Mouse (Mus musculus) limb, embryonic 11.5 days (tissue): ENCODE results near the gene Jak3. TPM values are rescaled to one million over a fixed set of nuclear protein-coding genes. Genes with fewer than 3 reads are reported as not detected.
A peak's percentile ranks its signal among the peaks of the same experiment; 100 is the strongest.

ENCODE experiments used
- ATAC-seq: fragments of 200-750 bp; cut with Nextera tagmentation; 2 replicates; pipeline ENCODE4 v1.8.0; 2017; ENCODE audit warnings: low read depth; ENCODE audit not compliant: insufficient number of reproducible peaks, low FRiP score, low TSS enrichment
- DNase-seq: peaks from one replicate; pipeline ENCODE4 v3.0.0-alpha.2; 2015; ENCODE audit warnings: low spot score
- H3K27ac ChIP-seq: fragments of 300-500 bp; sonication (generic); replicated peaks from 2 replicates; pipeline ENCODE4 v1.5.1; 2014; ENCODE audit warnings: low read depth, mild to moderate bottlenecking, low read length
- H3K27me3 ChIP-seq: fragments of 300-500 bp; sonication (generic); 2 replicates; pipeline ENCODE4 v1.6.1; 2014; ENCODE audit warnings: mild to moderate bottlenecking, low read length, mixed read lengths; ENCODE audit not compliant: control insufficient read depth, insufficient read depth
- H3K36me3 ChIP-seq: fragments of 300-500 bp; sonication (generic); 2 replicates; pipeline ENCODE4 v1.6.1; 2014; ENCODE audit warnings: mild to moderate bottlenecking, low read length, moderate library complexity, mixed read lengths; ENCODE audit not compliant: control insufficient read depth, insufficient read depth
- H3K4me1 ChIP-seq: fragments of 300-500 bp; sonication (generic); 2 replicates; pipeline ENCODE4 v1.6.1; 2014; ENCODE audit warnings: low read length, mixed read lengths; ENCODE audit not compliant: control insufficient read depth, insufficient read depth
- H3K4me2 ChIP-seq: fragments of 300-500 bp; sonication (generic); 2 replicates; pipeline ENCODE4 v1.6.1; 2014; ENCODE audit warnings: low read depth, mild to moderate bottlenecking, moderate library complexity; ENCODE audit not compliant: severe bottlenecking
- H3K4me3 ChIP-seq: fragments of 300-500 bp; sonication (generic); 2 replicates; pipeline ENCODE4 v1.5.1; 2014; ENCODE audit warnings: low read depth, low read length
- H3K9ac ChIP-seq: fragments of 300-500 bp; sonication (generic); 2 replicates; pipeline ENCODE4 v1.6.1; 2014; ENCODE audit warnings: mild to moderate bottlenecking, low read length
- H3K9me3 ChIP-seq: fragments of 300-500 bp; sonication (generic); 2 replicates; pipeline ENCODE4 v1.6.1; 2016; ENCODE audit warnings: low read length; ENCODE audit not compliant: control insufficient read depth
- WGBS: fragments of 180-500 bp; shearing (Covaris S2); extraction: QIAGEN DNeasy Blood & Tissue Kit; methylation state at CpG from one replicate; pipeline ENCODE4 v1.1.7; 2014; 5-methylcytosine and 5-hydroxymethylcytosine counted together
- polyA plus RNA-seq: library from polyadenylated mRNA; unstranded; fragments of >200 nt; fragmentation: Nextera tagmentation; extraction: Ambion mirVana; gene quantifications from 2 replicates; pipeline ENCODE4 v1.2.1, GENCODE M21; 2014

Gene Jak3
- polyA plus RNA-seq, 1 experiment from 2014 or later: 1.4 TPM

DNA sequence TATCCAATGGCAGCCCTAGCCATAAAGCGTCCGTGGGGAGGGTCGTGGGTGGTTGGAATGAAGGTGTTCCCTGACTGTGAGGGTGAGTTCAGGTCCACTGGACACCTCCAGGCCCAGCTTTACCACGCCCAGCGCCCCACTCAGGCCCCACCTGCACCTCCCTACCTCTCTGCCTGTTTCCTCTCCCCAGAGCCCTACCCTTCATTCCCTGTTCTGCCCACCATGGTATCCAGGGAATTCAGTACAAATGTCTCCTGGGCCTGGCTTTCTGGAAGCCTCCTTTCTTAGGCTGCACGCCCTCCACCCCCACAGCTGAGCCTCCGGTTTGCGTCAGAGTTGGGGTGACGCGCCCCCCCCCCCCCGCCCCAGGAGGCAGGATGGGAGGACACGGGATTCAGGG, 5.9 kb upstream of the Jak3 start:
- Histone ChIP-seq H3K36me3 (no peaks in the 10 kb centered on the region), H3K4me3 (peak overlapping the region; percentile 35; the same call in 1 of the 2 replicates), H3K9me3 (no peaks in the 10 kb centered on the region), H3K27ac (no peak overlapping the region), H3K4me1 (peaks cover 18% of the 10 kb centered on the region), H3K9ac (no peak overlapping the region), H3K4me2 (peak overlapping the region; percentile 90), H3K27me3 (peaks cover 20% of the 10 kb centered on the region)
- DNase-seq (no peak), ATAC-seq (no peak)
- 16% methylated on average over 8 of the region's 12 CpGs for WGBS

DNA sequence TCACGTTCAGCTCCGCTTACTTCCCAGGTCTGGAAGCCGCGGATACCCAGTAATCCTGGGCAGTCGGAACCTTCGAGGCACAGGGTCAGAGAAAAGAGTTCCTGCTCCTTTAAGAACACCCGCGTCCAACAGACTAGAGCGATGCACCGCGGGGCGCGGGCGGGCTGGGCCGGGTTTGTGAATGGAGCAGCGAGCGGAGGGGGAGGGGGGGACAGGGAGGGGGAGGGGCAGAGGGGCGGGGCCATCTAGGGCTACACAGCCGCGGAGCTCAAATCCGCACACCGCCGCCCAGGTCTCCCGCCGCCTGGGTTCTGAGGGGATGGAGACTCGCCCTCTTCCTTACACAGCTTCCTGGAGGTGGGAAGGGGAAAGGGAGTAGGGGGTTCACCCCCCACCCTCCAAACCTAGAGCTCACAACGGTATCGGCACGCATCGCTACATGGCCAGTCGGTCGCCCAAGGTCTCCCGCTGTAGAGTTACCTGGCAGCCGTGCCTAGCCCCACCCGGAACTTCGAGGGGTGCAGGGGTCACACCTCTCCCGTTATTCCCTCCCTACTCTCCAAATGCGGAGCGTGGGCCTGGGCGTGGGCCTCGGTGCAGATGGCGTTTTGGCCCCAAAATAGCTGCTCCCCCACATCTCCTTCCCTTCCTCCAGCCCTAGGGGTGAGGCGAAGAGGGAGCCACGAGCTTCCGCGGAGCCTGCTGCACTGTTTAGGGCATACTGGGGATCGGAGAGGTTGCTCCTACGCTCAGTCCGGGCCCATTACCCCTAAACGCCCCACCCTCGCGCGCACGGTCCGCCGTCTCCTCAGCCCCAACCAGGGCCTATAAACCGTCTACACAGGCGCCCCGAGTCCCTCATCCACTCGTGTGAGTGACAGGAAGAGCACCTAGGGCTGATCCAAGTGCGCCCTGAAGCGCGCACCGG, 5.2 kb upstream of the Jak3 start:
- H3K4me2 ChIP-seq: peak overlapping the region; percentile 90
- DNase-seq (peak; percentile 65), ATAC-seq (peak; percentile 23; the same call in 1 of the 2 replicates)
- H3K4me1 ChIP-seq: peaks cover 18% of the 10 kb centered on the region
- H3K4me3 ChIP-seq: peak overlapping the region; percentile 35
- H3K27me3 ChIP-seq: peaks cover 23% of the 10 kb centered on the region
- H3K36me3 ChIP-seq: no peaks in the 10 kb centered on the region
- WGBS: under 1% methylated on average over 63 of the region's 64 CpGs
- H3K9me3 ChIP-seq: no peaks in the 10 kb centered on the region
- no peak overlapping the region for H3K9ac ChIP-seq
- no peak overlapping the region for H3K27ac ChIP-seq

DNA sequence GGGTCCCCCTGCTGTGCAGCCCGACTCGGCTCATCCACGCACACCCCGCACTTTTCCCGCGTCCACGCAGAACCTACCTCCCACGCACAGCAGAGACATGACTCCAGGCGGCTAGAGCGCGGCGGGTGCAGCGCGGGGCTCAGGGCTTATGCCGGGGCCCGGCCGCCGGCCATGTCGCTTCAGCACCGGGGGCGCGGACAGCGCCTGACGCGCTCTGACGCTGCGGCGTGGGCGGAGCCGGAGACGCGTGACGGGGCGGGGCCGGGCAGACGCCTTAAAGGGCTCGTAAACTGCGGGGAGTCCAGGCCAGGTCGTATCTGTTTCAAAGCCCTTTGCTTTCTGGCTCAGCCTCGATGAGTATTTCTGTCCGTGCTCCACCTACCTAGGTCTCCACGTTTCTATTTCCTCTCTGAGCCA, 4.5 kb upstream of the Jak3 start, which contains the start of gene Unc13a:
Gene Unc13a, minus strand, starts transcription at position 209 of the 417 bp plus-strand sequence.
- Histone ChIP-seq H3K4me2 (peak within 1 kb of the TSS; percentile 90), H3K36me3 (no peaks in the 10 kb centered on the region), H3K9me3 (no peaks in the 10 kb centered on the region), H3K9ac (peak within 1 kb of the TSS; percentile 30; the same call in 1 of the 2 replicates), H3K4me3 (peak within 1 kb of the TSS; percentile 35), H3K27me3 (peaks cover 23% of the 10 kb centered on the region), H3K27ac (no peak within 1 kb of the TSS), H3K4me1 (peaks cover 18% of the 10 kb centered on the region)
- whole genome bisulfite sequencing: under 1% methylated on average over 42 of the region's 42 CpGs
- ATAC-seq (peak; percentile 57), DNase-seq (peak; percentile 93)

DNA sequence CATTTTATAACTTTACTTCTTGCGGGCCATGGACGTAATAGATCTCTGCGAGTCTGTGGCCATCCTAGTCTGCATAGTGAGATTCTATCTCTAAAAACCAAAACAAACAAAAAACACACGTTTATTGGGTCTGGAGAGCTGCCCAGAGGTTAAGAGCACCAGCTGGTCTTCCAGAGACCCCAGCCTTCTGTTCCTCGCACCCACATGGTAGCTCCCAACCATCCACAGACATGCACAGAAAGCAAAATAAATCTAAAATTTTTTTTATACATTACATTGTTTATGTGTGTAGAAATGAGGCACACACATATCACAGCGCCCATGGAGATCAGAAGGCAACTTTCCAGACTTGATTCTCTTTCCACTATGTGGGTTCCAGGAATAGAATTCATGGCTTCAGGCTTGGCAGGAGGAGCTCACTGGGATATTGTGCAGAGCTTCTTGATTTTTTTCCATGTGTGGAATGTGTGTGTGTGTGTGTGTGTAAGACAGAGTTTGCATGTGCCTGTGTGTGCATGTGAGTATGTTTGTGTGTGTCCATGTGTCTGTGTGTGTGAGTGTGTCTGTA, 3.8 kb upstream of the Jak3 start:
- Histone ChIP-seq H3K9me3 (no peaks in the 10 kb centered on the region), H3K4me3 (no peak overlapping the region), H3K9ac (no peak overlapping the region), H3K36me3 (no peaks in the 10 kb centered on the region), H3K27ac (no peak overlapping the region), H3K4me1 (peaks cover 18% of the 10 kb centered on the region), H3K27me3 (peaks cover 23% of the 10 kb centered on the region), H3K4me2 (peak overlapping the region; percentile 90)
- no peak for DNase-seq
- no peak for ATAC-seq
- WGBS: 56% methylated on average over 6 of the region's 6 CpGs

DNA sequence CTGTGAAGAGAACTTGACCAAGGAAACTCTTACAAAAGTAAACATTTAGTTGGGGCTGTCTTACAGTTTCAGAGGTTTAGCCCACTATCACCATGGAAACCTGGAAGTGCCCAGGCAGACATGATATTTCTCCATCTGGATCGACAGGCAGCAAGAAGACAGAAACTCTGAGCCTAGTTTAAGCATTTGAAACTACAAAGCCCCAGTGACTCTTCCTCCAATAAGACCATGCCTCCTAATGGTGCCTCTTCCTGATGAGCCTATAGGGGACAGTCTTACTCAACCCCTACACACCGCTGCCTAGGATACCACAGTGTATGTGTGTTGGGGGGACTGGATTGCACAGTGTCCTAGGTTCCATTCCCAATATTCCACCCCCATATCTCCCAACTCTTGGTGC, 2.0 kb upstream of the Jak3 start:
- 82% methylated on average over 2 of the region's 2 CpGs for WGBS
- no peak overlapping the region for H3K4me3 ChIP-seq
- no peak overlapping the region for H3K4me2 ChIP-seq
- no peak overlapping the region for H3K27ac ChIP-seq
- H3K36me3 ChIP-seq: no peaks in the 10 kb centered on the region; the same call in 1 of the 2 replicates
- peaks cover 9% of the 10 kb centered on the region; the same call in 1 of the 2 replicates for H3K4me1 ChIP-seq
- DNase-seq (no peak), ATAC-seq (no peak)
- no peak overlapping the region for H3K9ac ChIP-seq
- H3K9me3 ChIP-seq: no peaks in the 10 kb centered on the region
- H3K27me3 ChIP-seq: peaks cover 35% of the 10 kb centered on the region

DNA sequence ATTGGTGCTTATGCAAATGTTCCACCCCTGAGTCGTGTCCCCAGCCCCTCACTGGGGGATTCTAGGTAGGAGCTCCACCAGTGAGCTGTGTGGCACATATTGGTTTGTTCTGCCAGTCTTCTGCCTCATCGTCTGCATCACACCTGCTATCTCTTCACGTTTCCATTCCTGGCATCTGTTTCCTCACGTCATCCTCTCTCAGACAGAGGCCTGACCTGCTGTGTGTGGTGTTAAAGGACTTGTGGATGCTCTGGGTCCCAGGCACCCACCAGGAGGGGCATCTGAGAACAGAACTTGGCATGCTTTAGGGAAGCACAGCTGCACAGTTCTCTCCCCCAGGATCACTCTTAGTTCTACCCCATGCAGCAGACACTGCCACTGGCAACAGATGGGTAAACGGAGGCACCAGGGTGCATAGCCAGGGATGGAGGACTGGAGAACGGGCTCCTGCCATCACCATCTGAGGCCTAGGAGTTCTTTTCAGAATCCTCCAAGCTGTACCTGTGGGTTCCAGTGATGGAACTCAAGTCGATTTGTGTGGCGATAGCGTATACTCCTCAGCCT, 558 bp upstream of the Jak3 start:
- peaks cover 41% of the 10 kb centered on the region for H3K27me3 ChIP-seq
- no peak overlapping the region for H3K4me3 ChIP-seq
- H3K4me2 ChIP-seq: peak overlapping the region; percentile 91; the same call in 1 of the 2 replicates
- WGBS: 30% methylated on average over 9 of the region's 9 CpGs
- no peaks in the 10 kb centered on the region for H3K9me3 ChIP-seq
- peaks cover 13% of the 10 kb centered on the region; the same call in 1 of the 2 replicates for H3K4me1 ChIP-seq
- DNase-seq (no peak), ATAC-seq (no peak)
- H3K9ac ChIP-seq: no peak overlapping the region
- H3K27ac ChIP-seq: no peak overlapping the region
- H3K36me3 ChIP-seq: no peaks in the 10 kb centered on the region; the same call in 1 of the 2 replicates

DNA sequence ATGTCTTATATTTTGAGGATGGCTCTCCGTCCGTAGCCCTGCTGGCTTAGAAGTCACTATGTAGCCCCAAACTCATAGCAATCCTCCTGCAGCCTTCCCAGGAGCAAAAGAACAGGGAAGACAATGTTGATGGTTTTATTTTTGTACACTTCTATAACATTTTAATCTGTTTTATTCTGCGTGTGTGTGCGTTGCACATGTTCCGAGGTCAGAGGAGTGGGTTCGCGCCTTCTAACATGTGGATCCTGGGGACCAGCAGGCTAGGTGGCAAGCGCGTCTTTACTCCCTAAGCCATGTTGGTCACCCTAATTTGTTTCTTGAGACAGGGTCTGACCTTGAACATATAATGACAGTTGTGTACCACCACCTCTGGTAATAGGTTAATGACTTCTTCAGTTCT, 707 bp downstream of the Jak3 start:
- ATAC-seq (no peak), DNase-seq (no peak)
- Histone ChIP-seq H3K27ac (no peak overlapping the region), H3K27me3 (peaks cover 50% of the 10 kb centered on the region), H3K4me2 (peak overlapping the region; percentile 91), H3K9me3 (no peaks in the 10 kb centered on the region), H3K4me3 (peak overlapping the region; percentile 61; the same call in 1 of the 2 replicates), H3K4me1 (0 out of 2 replicates have a peak, but pooled peaks cover 5% of the 10 kb centered on the region), H3K36me3 (no peaks in the 10 kb centered on the region; the same call in 1 of the 2 replicates), H3K9ac (no peak overlapping the region)
- WGBS: 52% methylated on average over 9 of the region's 9 CpGs

DNA sequence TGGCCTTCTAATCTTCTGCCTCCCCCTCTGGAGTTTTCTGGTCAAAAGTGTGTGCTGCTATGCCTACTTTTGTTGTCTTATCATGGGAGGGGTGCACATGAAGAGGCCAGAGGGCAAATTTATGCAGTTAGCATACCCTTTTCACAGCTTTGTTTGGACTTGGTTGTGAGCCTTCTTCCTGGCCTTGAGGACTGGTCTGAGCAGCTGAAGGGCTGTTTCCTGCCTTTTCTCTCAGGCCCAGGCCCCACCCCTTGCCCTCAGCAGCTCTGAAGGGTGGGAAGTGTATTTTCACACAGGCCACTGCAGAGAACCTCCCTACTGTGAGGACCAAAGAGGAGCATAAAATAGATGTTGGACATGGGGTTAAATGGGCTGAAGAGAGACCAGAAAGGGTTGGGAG, 1.5 kb downstream of the Jak3 start:
- ATAC-seq: no peak
- Histone ChIP-seq H3K27ac (no peak overlapping the region), H3K9me3 (no peaks in the 10 kb centered on the region), H3K4me2 (no peak overlapping the region), H3K27me3 (peaks cover 57% of the 10 kb centered on the region), H3K4me1 (0 out of 2 replicates have a peak, but pooled peaks cover 4% of the 10 kb centered on the region), H3K4me3 (no peak overlapping the region), H3K36me3 (no peaks in the 10 kb centered on the region; the same call in 1 of the 2 replicates), H3K9ac (no peak overlapping the region)
- DNase-seq: no peak
